In genomic region chr11:20782620-20783019, GRCm38 (mm10) we compare ENCODE assay signal across 18 mouse cellular contexts.
"Had no signal": no experiment of that assay in that cellular context is flagged by ENCODE, and none has a peak within 500 bp of the region (broad histone marks: within the 10 kb centered on the region; RNA-seq: fewer than 3 reads in every experiment).

No protein-coding gene starts in this region.

- H3K4me2 ChIP-seq: lung, embryonic 14.5 days; neural tube, embryonic 13.5 days; neural tube, embryonic 15.5 days had no signal

- H3K9ac ChIP-seq: lung, embryonic 14.5 days; neural tube, embryonic 13.5 days; neural tube, embryonic 15.5 days had no signal

- H3K9me3 ChIP-seq: neural tube, embryonic 13.5 days had no signal

- ATAC-seq: midbrain, embryonic 16.5 days had no signal

- DNase-seq: lung, adult 18-20 months; lung, embryonic 14.5 days; lung, postnatal 10 days; lung, postnatal 4 days; midbrain, embryonic 14.5 days; retina, postnatal 1 day; right cerebral cortex, adult 18-20 months; right cerebral cortex, postnatal 25 days; right cerebral cortex, postnatal 4 days; spleen, adult 18-20 months; thymus, adult 18-20 months; thymus, postnatal 14 days; thymus, postnatal 36 days had no signal

- H3K36me3 ChIP-seq: midbrain, embryonic 10.5 days; neural tube, embryonic 13.5 days; neural tube, embryonic 15.5 days had no signal

- H3K27ac ChIP-seq: midbrain, embryonic 10.5 days; neural tube, embryonic 13.5 days; neural tube, embryonic 15.5 days had no signal

- H3K4me1 ChIP-seq: neural tube, embryonic 13.5 days; neural tube, embryonic 15.5 days had no signal

- H3K4me3 ChIP-seq: midbrain, embryonic 10.5 days; myocyte; neural tube, embryonic 13.5 days; neural tube, embryonic 15.5 days had no signal

- H3K27me3 ChIP-seq: neural tube, embryonic 13.5 days; neural tube, embryonic 15.5 days had no signal
